Mouse (Mus musculus) neural tube, embryonic 13.5 days (tissue): Measurements from ENCODE around the gene Dtx4. TPM values are rescaled to one million over a fixed set of nuclear protein-coding genes. Genes with fewer than 3 reads are reported as not detected.
"Not testable (repeated sequence)": the region's sequence is repeated elsewhere in the genome, so short reads cannot be mapped to it uniquely, and the experiment has no call there.

Source experiments
- ATAC-seq: fragments of 200-750 bp; cut with Nextera tagmentation; 2 replicates; pipeline ENCODE4 v1.8.0; 2017; ENCODE audit warnings: low read depth, mild to moderate bottlenecking, moderate TSS enrichment, moderate library complexity
- H3K27ac ChIP-seq: fragments of 300-500 bp; sonication (generic); replicated peaks from 2 replicates; pipeline ENCODE4 v1.5.1; 2015; ENCODE audit warnings: moderate library complexity, mild to moderate bottlenecking, inconsistent platforms
- H3K27me3 ChIP-seq: fragments of 300-500 bp; sonication (generic); 2 replicates; pipeline ENCODE4 v1.6.1; 2015; ENCODE audit warnings: mild to moderate bottlenecking, inconsistent platforms
- H3K36me3 ChIP-seq: fragments of 300-500 bp; sonication (generic); 2 replicates; pipeline ENCODE4 v1.6.1; 2015; ENCODE audit warnings: mild to moderate bottlenecking, inconsistent platforms
- H3K4me1 ChIP-seq: fragments of 300-500 bp; sonication (generic); replicated peaks from 2 replicates; pipeline ENCODE4 v1.6.1; 2015; ENCODE audit warnings: inconsistent platforms
- H3K4me2 ChIP-seq: fragments of 300-500 bp; sonication (generic); 2 replicates; pipeline ENCODE4 v1.6.1; 2015; ENCODE audit warnings: inconsistent platforms, mild to moderate bottlenecking, moderate library complexity
- H3K4me3 ChIP-seq: fragments of 300-500 bp; sonication (generic); 2 replicates; pipeline ENCODE4 v1.5.1; 2015; ENCODE audit warnings: mild to moderate bottlenecking, inconsistent platforms
- H3K9ac ChIP-seq: fragments of 300-500 bp; sonication (generic); 2 replicates; pipeline ENCODE4 v1.6.1; 2015; ENCODE audit warnings: moderate library complexity, mild to moderate bottlenecking, inconsistent platforms
- H3K9me3 ChIP-seq: fragments of 300-500 bp; sonication (generic); 2 replicates; pipeline ENCODE4 v1.6.1; 2016; ENCODE audit warnings: inconsistent platforms
- WGBS: fragments of 180-500 bp; shearing (Covaris S2); methylation state at CpG from one replicate; pipeline ENCODE4 v1.1.7; 2015; 5-methylcytosine and 5-hydroxymethylcytosine counted together
- polyA plus RNA-seq: library from polyadenylated mRNA; unstranded; fragments of >200 nt; fragmentation: Nextera tagmentation; extraction: Ambion mirVana; gene quantifications from 2 replicates; pipeline ENCODE4 v1.2.1, GENCODE M21; 2015

Dtx4 gene
- polyA plus RNA-seq = 34.2 and 35.5 TPM in 2 replicates

DNA sequence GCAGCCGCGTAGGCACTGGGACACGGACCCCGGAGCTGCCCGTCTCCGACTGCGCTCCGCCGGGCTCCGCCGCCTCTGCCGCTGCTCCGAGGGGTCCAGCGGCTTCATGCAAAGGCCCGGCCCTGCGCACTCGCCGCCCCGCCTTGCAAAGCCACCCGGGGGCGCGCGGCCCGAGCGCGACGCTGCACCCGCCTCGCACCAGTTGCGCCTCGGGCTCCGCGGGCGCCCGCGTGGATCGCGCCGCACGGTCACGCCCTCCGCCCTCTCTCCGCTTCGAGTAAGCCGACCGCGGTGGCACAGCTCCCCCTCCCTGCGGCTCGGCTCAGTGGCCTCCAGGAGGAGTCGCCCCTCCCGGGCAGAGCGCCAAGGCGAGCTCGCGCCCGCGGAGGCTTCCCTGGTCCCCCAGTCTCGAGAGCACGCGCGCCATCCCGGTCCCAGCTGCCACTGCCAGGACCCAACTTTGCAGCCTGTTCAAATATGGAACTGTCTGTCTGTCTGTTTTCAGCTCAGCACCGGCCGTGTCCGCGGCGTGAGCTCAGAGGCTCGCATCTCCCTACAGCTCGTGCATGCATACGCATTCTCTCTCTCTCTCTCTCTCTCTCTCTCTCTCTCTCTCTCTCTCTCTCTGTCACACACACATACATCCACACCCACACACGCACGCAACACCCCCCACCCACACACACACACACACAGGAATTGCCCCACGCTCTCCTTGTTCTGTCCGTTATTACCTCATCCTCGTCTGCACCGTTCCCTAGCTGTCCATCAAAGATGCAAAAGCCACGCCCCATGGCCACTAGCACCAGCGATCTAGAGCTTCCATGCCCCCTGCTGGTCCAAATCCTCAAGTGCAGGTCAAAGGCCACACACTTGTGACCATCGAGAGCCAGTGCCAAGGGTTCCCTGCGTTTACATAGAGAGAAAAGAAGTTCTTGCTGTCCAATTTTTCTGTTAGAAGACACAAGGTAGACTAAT is at the start of gene Dtx4:
Gene Dtx4, minus strand, starts transcription at position 85 of the 978 bp plus-strand sequence.
- peak within 1 kb of the TSS; percentile 96 for H3K27ac ChIP-seq
- H3K4me2 ChIP-seq = peak within 1 kb of the TSS; percentile 77
- H3K9ac ChIP-seq = peak within 1 kb of the TSS; percentile 96
- H3K4me3 ChIP-seq = peak within 1 kb of the TSS; percentile 82
- no peaks in the 10 kb centered on the region for H3K9me3 ChIP-seq
- no peaks in the 10 kb centered on the region for H3K36me3 ChIP-seq
- H3K27me3 ChIP-seq = no peaks in the 10 kb centered on the region
- under 1% methylated on average over 74 of the region's 80 CpGs for WGBS
- ATAC-seq = peak; percentile 93
- peaks cover 45% of the 10 kb centered on the region for H3K4me1 ChIP-seq

DNA sequence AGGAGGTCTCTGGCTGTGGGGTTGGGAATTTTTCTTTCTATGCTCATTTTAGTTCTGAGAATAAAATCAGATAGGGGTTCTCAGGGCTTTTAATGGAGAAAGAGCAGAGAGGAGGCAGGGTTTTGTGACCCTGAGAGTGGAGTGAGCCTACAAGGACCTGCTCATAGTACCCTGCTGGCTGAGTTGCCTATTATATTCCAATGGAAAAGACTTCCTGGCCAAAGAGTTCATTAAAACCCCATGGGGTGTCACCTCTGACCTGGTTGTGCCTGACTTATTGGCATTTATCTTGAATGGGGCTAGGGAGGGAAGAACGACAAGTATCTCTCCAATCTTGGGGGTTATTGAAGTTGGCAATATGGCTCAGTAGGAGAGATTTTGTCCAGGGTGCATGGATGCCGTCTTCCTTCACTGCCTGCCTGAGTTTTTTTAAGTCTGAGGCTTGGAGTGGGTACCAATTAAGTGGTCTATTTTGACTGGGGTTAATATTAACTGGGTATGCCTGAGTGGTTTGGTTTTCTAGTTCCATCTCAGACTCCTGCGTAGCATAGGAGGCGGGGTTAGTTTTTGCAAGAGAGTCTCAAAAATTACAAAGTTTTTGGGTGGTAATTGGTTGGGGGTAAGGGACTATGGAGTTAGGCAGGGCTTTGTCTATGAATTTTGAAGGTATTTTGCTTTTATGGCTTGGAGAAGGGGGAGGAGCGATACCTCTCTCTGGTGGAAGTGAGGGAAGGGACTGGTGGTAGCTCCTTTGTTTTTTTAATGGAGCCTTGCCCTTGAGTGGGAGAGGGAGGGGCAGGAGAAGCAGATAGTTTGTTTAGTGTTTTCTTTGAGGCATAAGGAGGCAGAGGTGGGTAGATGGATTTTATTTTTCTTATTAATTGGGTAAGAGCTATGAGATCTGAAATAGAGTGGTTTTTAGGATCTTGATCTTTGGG is 49.0 kb upstream of the Dtx4 start:
- Histone ChIP-seq H3K4me2 (no peak overlapping the region), H3K9me3 (no peaks in the 10 kb centered on the region), H3K27me3 (no peaks in the 10 kb centered on the region), H3K4me1 (no peaks in the 10 kb centered on the region), H3K27ac (no peak overlapping the region), H3K4me3 (no peak overlapping the region), H3K9ac (no peak overlapping the region), H3K36me3 (no peaks in the 10 kb centered on the region)
- 50% methylated on average over 5 of the region's 5 CpGs for WGBS
- no peak for ATAC-seq

DNA sequence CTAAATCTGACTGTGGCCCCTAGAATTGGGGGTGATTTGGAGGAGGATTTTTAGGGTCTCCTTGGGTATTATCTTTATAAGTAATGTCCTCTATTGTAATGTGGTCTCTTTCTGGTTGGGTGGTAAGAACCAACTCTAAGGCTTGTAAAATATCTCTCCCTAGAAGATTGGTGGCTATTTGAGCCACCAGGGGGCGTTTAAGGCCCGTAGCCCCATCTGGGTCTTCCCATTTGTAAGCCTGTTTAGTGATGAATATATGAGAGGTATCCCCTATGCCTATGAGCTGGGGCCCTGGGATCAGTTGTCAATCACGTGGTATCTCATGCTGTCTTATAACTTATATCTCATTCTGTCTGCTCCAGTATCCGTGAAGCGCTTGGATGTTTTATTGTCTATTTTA is 47.9 kb upstream of the Dtx4 start:
- Histone ChIP-seq H3K36me3 (no peaks in the 10 kb centered on the region), H3K4me3 (no peak overlapping the region), H3K9ac (no peak overlapping the region), H3K4me2 (no peak overlapping the region), H3K9me3 (no peaks in the 10 kb centered on the region), H3K27me3 (no peaks in the 10 kb centered on the region), H3K27ac (no peak overlapping the region), H3K4me1 (no peaks in the 10 kb centered on the region)
- WGBS = 84% methylated on average over 5 of the region's 5 CpGs
- no peak for ATAC-seq

DNA sequence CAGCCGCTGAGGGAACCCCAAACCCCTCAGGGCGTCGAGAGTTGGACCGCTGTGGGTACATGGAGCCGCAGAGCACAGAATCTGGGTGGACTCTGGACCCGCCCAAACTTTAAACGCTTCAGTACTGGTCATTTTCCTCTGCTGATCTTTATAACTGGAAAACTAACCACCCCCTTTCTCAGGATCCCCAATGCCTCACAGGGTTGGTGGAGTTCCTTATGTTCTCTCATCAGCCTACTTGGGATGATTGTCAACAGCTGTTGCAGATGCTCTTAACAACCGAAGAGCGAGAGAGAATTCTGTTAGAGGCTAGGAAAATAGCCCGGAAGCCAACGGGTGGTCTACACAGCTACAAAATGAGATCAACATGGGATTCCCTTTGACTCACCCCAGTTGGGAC is 44.2 kb upstream of the Dtx4 start, which contains the start of gene Fam111a:
Gene Fam111a, plus strand, starts transcription at position 301 of the 400 bp plus-strand sequence.
- 95% methylated on average over 11 of the region's 11 CpGs for WGBS
- not testable (repeated sequence) for H3K4me3 ChIP-seq, H3K9me3 ChIP-seq, H3K27ac ChIP-seq, H3K4me1 ChIP-seq, H3K4me2 ChIP-seq, H3K27me3 ChIP-seq, H3K36me3 ChIP-seq, ATAC-seq, H3K9ac ChIP-seq

DNA sequence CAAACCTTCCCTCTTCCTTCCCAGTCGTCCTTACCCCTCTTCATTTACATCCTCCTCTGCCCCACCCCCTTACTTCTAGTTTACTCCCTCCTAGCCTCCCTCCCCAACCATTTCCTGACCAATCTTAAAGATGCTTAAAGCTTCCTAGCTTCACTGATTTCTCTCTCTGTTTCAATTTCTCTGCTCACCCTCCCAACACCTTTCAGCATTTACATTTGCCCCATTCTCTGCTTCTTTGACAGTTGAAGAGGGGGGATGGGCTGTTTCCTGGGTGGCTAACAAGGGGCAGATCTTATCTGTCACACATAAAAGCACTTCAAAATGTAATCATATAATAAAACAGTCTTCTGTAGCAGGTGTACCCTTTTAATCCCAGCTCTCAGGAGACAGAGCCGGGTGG is 40.4 kb upstream of the Dtx4 start:
- H3K9me3 ChIP-seq = no peaks in the 10 kb centered on the region
- no peak overlapping the region for H3K4me2 ChIP-seq
- H3K36me3 ChIP-seq = no peaks in the 10 kb centered on the region
- H3K27ac ChIP-seq = no peak overlapping the region
- 28% methylated on average over 2 of the region's 2 CpGs for WGBS
- no peaks in the 10 kb centered on the region for H3K4me1 ChIP-seq
- no peak for ATAC-seq
- H3K9ac ChIP-seq = no peak overlapping the region
- no peaks in the 10 kb centered on the region for H3K27me3 ChIP-seq
- no peak overlapping the region for H3K4me3 ChIP-seq

DNA sequence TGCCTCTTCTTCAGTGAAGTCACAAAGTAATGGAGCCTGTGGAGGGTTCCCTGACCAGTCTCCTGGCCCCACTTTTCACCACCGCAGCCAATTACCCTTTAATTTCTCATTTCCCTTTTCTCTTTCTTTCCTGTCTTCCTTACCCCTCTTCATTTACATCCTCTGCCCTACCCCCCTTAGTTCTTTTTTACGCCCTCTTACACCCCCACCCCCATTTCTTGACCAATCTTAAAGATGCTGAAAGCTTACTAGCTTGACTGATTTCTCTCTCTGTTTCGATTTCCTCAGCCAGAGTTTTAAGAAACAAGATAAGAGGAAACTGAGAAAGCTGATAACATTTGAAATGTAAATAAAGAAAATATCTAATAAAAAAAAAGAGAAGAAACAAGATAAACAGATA is 39.5 kb upstream of the Dtx4 start:
- H3K36me3 ChIP-seq = no peaks in the 10 kb centered on the region
- no peaks in the 10 kb centered on the region for H3K9me3 ChIP-seq
- H3K4me3 ChIP-seq = no peak overlapping the region
- H3K27me3 ChIP-seq = no peaks in the 10 kb centered on the region
- H3K27ac ChIP-seq = no peak overlapping the region
- ATAC-seq = no peak
- 69% methylated on average over 3 of the region's 3 CpGs for WGBS
- H3K9ac ChIP-seq = no peak overlapping the region
- H3K4me2 ChIP-seq = no peak overlapping the region
- H3K4me1 ChIP-seq = no peaks in the 10 kb centered on the region

DNA sequence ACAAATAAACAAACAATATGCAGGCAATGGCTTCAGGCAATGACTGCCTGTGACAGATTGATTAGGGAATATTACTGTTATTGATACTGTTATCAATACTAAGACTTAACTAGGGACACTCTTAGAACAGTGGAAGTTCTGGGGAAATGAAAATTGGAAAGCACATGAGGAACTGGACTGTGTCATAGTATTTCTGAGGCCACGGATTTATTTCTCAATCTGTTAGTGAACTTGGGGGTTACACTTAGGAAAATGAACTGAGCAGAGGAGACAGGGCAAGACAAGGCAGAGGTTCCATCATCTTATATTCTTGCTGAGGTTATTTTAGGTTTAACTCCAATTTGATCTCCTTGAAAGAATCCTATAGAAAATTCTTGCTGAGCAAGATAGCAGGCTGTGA is 38.7 kb upstream of the Dtx4 start:
- Histone ChIP-seq H3K4me3 (no peak overlapping the region), H3K27ac (no peak overlapping the region), H3K4me2 (no peak overlapping the region), H3K36me3 (no peaks in the 10 kb centered on the region), H3K9me3 (no peaks in the 10 kb centered on the region), H3K9ac (no peak overlapping the region), H3K27me3 (no peaks in the 10 kb centered on the region), H3K4me1 (no peaks in the 10 kb centered on the region)
- WGBS = 73% methylated on average over 1 of the region's 1 CpGs
- no peak for ATAC-seq

DNA sequence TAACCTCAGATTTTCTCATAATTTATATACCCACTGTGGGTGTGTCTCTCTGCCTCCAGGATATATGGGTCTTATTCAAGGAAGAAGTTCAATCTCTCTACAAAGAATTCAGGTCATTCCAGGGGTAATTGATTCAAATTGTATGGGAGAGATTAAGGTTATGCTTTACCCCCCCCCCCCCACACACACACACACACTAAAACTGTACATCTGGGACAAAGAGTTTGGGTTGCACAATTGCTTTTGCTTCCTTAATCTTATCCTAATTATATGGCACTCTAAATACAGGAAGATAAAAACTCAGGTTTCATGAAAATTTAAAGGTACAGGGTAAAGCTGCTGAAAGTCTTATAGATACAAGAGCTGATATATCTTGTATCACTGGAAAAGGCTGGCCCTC is 35.9 kb upstream of the Dtx4 start:
- Histone ChIP-seq H3K36me3 (no peaks in the 10 kb centered on the region), H3K4me2 (no peak overlapping the region), H3K27me3 (no peaks in the 10 kb centered on the region), H3K9ac (no peak overlapping the region), H3K9me3 (no peaks in the 10 kb centered on the region), H3K4me3 (no peak overlapping the region), H3K27ac (no peak overlapping the region), H3K4me1 (no peaks in the 10 kb centered on the region)
- ATAC-seq = no peak

DNA sequence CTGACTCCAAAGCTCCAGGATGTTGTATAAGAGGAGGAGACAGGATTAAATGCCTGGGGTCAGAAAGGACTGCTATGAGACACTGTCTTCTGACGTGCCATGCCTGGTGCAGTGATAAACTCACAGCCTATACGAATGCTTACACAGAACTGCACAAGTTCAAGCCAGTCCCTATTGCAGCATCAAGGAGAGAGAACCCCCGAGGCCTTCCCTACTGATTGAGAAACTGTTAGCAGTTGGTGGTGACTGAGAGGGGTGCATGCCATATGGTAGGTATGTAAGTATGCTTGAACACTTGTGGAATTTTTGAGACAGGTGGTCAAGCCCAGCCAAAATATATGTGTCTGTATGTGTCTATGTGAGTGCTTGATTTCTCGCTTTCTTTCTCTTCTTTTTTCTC is 22.1 kb upstream of the Dtx4 start:
- Histone ChIP-seq H3K9me3 (no peaks in the 10 kb centered on the region), H3K9ac (no peak overlapping the region), H3K4me1 (no peaks in the 10 kb centered on the region), H3K4me3 (no peak overlapping the region), H3K4me2 (no peak overlapping the region), H3K36me3 (no peaks in the 10 kb centered on the region), H3K27me3 (no peaks in the 10 kb centered on the region), H3K27ac (no peak overlapping the region)
- no peak for ATAC-seq
- WGBS = 62% methylated on average over 4 of the region's 4 CpGs

DNA sequence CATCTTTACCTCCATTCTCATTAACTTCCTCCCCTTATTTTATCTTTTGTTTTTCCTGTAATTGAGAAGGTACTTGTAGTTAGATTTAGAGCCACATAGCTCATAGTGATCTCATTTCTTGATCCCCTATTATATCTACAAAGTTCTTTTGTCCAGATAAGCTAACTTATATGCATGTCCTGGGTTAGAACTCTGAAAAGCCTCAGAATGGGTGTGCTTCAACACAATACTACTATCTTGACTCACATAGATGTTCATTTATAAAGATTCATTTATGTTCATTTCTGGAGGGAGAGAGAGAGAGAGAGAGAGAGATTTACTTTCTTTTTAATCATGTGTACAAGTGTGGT is 17.3 kb upstream of the Dtx4 start:
- peak overlapping the region; percentile 81; the same call in 1 of the 2 replicates for H3K9ac ChIP-seq
- no peak for ATAC-seq
- H3K36me3 ChIP-seq = no peaks in the 10 kb centered on the region
- H3K4me2 ChIP-seq = peak overlapping the region; percentile 70
- H3K4me3 ChIP-seq = peak overlapping the region; percentile 49
- no peaks in the 10 kb centered on the region for H3K9me3 ChIP-seq
- H3K27ac ChIP-seq = no peak overlapping the region
- H3K4me1 ChIP-seq = no peaks in the 10 kb centered on the region
- no peaks in the 10 kb centered on the region for H3K27me3 ChIP-seq

DNA sequence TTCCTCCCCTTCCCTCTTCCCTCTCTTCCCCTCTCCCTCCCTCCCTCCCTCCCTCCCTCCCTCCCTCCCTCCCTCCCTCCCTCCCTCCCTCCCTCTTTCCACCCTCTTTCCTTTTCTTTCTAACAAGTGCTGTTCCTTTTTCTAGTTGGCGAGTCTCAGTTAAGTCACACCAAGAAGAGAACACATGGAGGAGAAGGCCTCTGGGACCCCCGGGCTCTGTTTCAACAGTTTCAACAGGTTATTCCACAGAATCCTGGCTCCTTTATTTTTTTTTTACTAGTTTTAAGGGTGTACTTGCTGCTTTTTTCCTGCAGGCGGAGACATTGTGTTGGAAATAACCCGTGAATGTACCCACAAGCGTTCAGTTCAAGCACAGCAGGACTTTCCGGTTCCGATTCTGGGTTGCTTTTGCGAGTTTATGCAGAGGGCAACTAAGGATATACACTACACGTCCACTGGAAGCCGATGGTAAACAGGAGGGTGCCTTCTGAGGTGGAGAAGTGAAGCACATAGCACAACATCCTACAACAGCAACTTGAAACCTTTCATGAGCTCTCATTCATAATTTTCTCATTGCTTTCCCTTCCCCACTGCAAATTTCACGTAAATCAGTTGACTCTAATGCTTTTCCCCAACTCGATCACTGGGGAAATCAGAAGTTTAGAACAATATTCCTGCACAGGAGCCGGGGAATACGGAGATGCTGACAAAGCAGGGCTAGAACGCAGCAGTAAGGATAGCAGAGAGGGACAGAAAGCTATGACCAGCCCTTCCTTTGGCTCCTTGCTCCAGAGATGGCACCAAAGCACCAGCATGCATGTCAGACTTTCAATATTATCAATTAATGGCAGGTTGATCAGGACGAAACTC is 16.7 kb upstream of the Dtx4 start:
- 2% methylated on average over 15 of the region's 16 CpGs for WGBS
- H3K9ac ChIP-seq = peak overlapping the region; percentile 81
- no peaks in the 10 kb centered on the region for H3K36me3 ChIP-seq
- no peaks in the 10 kb centered on the region for H3K4me1 ChIP-seq
- no peaks in the 10 kb centered on the region for H3K27me3 ChIP-seq
- H3K27ac ChIP-seq = peak overlapping the region; percentile 38; the same call in 1 of the 2 replicates
- no peaks in the 10 kb centered on the region for H3K9me3 ChIP-seq
- peak overlapping the region; percentile 70 for H3K4me2 ChIP-seq
- ATAC-seq = peak; percentile 93
- peak overlapping the region; percentile 49 for H3K4me3 ChIP-seq
